Mouse (Mus musculus) spleen, postnatal 0 days (tissue): ENCODE data around the gene Dynlt1c. TPM values are rescaled to one million over a fixed set of nuclear protein-coding genes. Genes with fewer than 3 reads are reported as not detected.

Experiments
- polyA plus RNA-seq: library from polyadenylated mRNA; unstranded; fragments of >200 nt; fragmentation: Nextera tagmentation; extraction: Ambion mirVana; gene quantifications from 2 replicates; pipeline ENCODE4 v1.2.1, GENCODE M21; 2015

Dynlt1c gene
- 20.1 and 24.8 TPM in 2 replicates for polyA plus RNA-seq

DNA sequence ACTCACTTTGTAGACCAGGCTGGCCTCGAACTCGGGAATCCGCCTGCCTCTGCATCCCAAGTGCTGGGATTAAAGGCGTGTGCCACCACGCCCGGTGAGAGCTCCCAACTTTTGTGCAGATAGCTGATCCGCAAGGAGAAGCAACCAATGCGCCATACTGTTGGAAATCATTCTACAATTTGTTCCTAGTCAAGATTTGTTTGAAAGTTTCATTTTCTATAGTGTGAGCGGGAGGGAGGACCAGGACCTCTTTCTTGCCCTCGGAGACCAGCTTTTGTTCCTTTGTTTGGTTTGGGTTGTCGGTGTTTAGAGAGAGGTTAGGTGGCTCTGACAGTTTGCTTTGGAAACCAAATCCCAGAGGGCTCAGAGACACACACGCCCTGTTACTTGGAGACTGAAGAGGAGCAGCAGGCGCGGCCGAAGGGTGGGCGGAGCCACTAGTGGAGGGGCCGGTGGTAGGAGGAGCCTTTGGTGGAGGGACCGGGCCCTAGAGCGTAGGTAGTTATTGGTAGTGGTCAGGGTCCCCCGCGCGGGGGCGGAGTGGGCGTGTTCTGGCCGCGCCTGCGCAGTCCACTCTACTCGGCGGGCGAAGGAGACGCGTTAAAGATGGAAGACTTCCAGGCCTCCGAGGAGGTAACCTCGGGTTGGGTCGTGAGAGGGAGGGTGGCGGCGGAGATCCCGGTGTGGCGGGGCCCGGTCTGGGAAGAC is at the start of gene Dynlt1c:
Dynlt1c (plus strand) TSS at position 468 of the 708 bp plus-strand sequence.

DNA sequence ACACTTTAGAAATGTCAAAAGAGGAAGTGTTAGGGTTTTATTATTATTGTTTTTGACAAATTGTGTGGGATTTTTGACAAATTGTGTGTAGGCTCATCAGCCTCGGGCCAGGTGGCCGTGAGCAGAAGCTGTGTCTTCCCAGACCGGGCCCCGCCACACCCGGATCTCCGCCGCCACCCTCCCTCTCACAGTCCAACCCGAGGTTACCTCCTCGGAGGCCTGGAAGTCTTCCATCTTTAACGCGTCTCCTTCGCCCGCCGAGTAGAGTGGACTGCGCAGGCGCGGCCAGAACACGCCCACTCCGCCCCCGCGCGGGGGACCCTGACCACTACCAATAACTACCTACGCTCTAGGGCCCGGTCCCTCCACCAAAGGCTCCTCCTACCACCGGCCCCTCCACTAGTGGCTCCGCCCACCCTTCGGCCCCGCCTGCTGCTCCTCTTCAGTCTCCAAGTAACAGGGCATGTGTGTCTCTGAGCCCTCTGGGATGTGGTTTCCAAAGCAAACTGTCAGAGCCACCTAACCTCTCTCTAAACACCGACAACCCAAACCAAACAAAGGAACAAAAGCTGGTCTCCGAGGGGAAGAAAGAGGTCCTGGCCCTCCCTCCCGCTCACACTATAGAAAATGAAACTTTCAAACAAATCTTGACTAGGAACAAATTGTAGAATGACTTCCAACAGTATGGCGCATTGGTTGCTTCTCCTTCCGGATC is 54.3 kb downstream of the Dynlt1c start, which contains the start of gene Dynlt1f:
Dynlt1f (minus strand) TSS at position 334 of the 715 bp plus-strand sequence.

DNA sequence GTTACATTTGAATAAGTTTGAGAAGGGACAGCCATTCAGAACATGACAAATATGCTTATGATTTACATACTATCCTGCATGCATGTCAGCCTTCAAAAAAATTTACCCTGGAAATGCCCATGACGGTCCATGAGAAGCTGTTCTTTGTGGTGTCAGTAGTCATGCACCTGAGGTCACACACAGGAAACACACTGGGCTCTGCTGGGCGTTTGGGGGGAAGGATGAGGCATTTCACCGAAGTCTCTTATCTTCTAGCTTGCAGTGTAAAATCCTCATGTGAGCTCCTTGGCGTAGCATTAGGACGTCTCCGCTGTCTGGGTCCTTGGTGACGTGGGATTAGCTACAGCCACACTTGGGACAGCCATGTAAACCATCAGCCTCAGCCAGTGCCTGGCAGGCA is 57.3 kb downstream of the Dynlt1c start, which contains the start of gene Sytl3:
Sytl3 (plus strand) TSS at position 293 of the 400 bp plus-strand sequence.

Other genes starting within 250 kb of the Dynlt1c start
- 284 and 307 TPM in 2 replicates for gene Dynlt1b, start 171.6 kb upstream of the Dynlt1c start, polyA plus RNA-seq
- gene Dynlt1f, start 54.2 kb downstream of the Dynlt1c start, polyA plus RNA-seq, result 116 and 135 TPM in 2 replicates
- 1.4 and 3.2 TPM in 2 replicates for gene Sytl3, start 57.4 kb downstream of the Dynlt1c start, polyA plus RNA-seq
- gene Ezr, start 181.1 kb downstream of the Dynlt1c start, polyA plus RNA-seq, result 92.1 and 98.9 TPM in 2 replicates